Mouse (Mus musculus) stomach, embryonic 14.5 days (tissue): Measurements from ENCODE around the gene Stat4. TPM values are rescaled to one million over a fixed set of nuclear protein-coding genes. Genes with fewer than 3 reads are reported as not detected.
"Not testable (repeated sequence)": the region's sequence is repeated elsewhere in the genome, so short reads cannot be mapped to it uniquely, and the experiment has no call there.

Experiments used
- ATAC-seq: fragments of 200-750 bp; cut with Nextera tagmentation; 2 replicates; pipeline ENCODE4 v1.8.0; 2017; ENCODE audit warnings: low read depth, moderate TSS enrichment; ENCODE audit not compliant: insufficient number of reproducible peaks, insufficient read depth, low FRiP score
- H3K27ac ChIP-seq: fragments of 300-500 bp; sonication (generic); 2 replicates; pipeline ENCODE4 v1.5.1; 2014; ENCODE audit warnings: mild to moderate bottlenecking, low read length, moderate library complexity, mixed read lengths
- H3K27me3 ChIP-seq: fragments of 300-500 bp; sonication (generic); 2 replicates; pipeline ENCODE4 v1.6.1; 2014; ENCODE audit warnings: low read length, control low read depth, mixed read lengths; ENCODE audit not compliant: control insufficient read depth, insufficient read depth
- H3K36me3 ChIP-seq: fragments of 300-500 bp; sonication (generic); 2 replicates; pipeline ENCODE4 v1.6.1; 2014; ENCODE audit warnings: mild to moderate bottlenecking, control low read depth, low read length, moderate library complexity, mixed read lengths; ENCODE audit not compliant: control insufficient read depth, insufficient read depth
- H3K4me1 ChIP-seq: fragments of 300-500 bp; sonication (generic); 2 replicates; pipeline ENCODE4 v1.6.1; 2014; ENCODE audit warnings: low read length, control low read depth, mixed read lengths; ENCODE audit not compliant: control insufficient read depth, insufficient read depth
- H3K4me2 ChIP-seq: fragments of 300-500 bp; sonication (generic); replicated peaks from 2 replicates; pipeline ENCODE4 v1.6.1; 2014; ENCODE audit warnings: low read depth, low read length, control low read depth
- H3K4me3 ChIP-seq: fragments of 300-500 bp; sonication (generic); 2 replicates; pipeline ENCODE4 v1.5.1; 2014; ENCODE audit warnings: low read depth, low read length, control low read depth
- H3K9ac ChIP-seq: fragments of 300-500 bp; sonication (generic); replicated peaks from 2 replicates; pipeline ENCODE4 v1.6.1; 2014; ENCODE audit warnings: low read depth, mild to moderate bottlenecking, control low read depth, low read length, moderate library complexity, mixed read lengths
- H3K9me3 ChIP-seq: fragments of 300-500 bp; sonication (generic); 2 replicates; pipeline ENCODE4 v1.6.1; 2016; ENCODE audit warnings: low read depth, low read length, control low read depth; ENCODE audit not compliant: control insufficient read depth
- WGBS: fragments of 180-500 bp; shearing (Covaris S2); extraction: QIAGEN DNeasy Blood & Tissue Kit; methylation state at CpG from one replicate; pipeline ENCODE4 v1.1.7; 2014; 5-methylcytosine and 5-hydroxymethylcytosine counted together
- polyA plus RNA-seq: library from polyadenylated mRNA; unstranded; fragments of >200 nt; fragmentation: Nextera tagmentation; extraction: Ambion mirVana; gene quantifications from 2 replicates; pipeline ENCODE4 v1.2.1, GENCODE M21; 2014

Gene Stat4
- polyA plus RNA-seq, 1 experiment from 2014 or later = 4.4 TPM

DNA sequence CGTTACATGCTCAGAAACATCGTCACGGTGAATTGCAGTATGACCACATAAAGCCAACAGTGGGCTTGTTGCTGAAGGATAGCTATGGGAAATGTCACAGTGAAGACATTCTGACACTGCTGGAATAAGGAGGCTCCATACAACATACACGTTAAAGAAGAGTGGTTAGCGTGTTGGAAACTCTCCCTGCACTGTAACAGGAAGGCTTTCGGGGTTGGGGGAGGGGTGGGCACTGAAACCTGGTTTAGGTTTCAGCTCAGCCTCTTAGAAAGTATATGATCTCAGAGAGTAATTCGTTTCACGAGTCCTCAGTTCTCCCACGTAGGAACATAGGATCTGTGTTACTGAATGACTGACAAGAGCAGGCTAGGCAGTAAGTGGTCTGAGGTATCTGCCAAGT lies 52.7 kb downstream of the Stat4 start:
- H3K4me1 ChIP-seq = no peaks in the 10 kb centered on the region
- no peaks in the 10 kb centered on the region for H3K27me3 ChIP-seq
- H3K9ac ChIP-seq = no peak overlapping the region
- no peak for ATAC-seq
- no peak overlapping the region for H3K4me3 ChIP-seq
- no peaks in the 10 kb centered on the region for H3K36me3 ChIP-seq
- no peak overlapping the region for H3K4me2 ChIP-seq
- 78% methylated on average over 9 of the region's 9 CpGs for WGBS
- H3K27ac ChIP-seq = no peak overlapping the region
- H3K9me3 ChIP-seq = no peaks in the 10 kb centered on the region

DNA sequence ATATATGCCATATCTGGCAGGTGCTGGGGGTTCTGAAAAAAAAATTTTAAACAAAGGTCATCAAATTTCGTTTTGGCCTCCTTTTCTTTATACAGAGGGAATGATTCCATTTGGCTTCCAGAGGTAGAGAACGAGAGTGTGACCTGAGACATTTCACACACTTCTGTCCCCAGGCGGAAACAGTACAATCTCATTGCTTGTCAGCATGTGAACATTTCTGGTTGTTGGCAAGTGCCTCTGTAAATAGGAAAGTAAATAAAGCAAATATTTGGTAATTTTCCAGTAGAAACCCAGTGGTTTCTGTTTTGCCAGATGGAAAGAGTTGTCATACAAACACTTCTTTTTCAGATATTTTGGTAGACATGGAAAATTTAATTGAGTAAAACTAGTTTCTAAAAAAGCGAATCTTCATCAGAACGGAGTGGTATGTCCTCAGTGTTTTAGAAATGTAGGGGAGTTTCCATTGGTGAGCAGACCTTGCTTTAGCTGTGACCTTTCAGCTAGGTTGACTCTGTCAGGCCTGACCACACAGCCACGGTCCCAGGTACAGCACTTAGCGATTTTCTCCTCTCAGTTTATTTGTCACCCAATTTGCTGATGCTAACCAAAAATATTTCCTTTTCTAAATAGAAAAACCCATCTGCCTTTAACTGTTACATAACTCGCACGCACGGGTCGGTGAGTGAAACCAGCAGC lies 53.6 kb downstream of the Stat4 start:
- H3K36me3 ChIP-seq = no peaks in the 10 kb centered on the region

DNA sequence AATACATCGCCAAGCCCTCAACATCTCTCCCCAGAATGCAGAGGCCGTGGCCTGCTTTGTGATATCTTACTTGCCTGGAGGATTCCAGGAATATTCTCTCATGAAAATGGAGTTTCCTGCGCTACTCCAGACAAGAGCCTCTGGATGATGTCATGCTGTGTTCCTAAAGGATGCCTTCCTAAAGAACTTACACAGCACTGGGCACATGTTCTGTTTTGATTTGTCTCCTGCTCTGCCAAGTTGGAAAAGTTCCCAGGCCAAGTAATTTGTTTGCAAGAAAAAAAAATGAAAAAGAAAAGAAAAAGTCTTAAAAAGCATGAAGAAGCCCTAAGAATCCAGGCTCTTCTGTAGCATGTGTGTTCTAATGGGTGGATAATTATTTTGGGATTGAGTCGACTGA lies 56.2 kb downstream of the Stat4 start:
- 64% methylated on average over 4 of the region's 4 CpGs for WGBS
- Histone ChIP-seq H3K27ac (no peak overlapping the region), H3K9ac (no peak overlapping the region), H3K27me3 (no peaks in the 10 kb centered on the region), H3K4me1 (no peaks in the 10 kb centered on the region), H3K9me3 (no peaks in the 10 kb centered on the region), H3K36me3 (no peaks in the 10 kb centered on the region), H3K4me3 (no peak overlapping the region), H3K4me2 (no peak overlapping the region)
- no peak for ATAC-seq

More for the DNA sequence above, 53.6 kb downstream of the Stat4 start:
- no peaks in the 10 kb centered on the region for H3K27me3 ChIP-seq
- no peak overlapping the region for H3K9ac ChIP-seq
- no peak for ATAC-seq
- H3K9me3 ChIP-seq = no peaks in the 10 kb centered on the region
- WGBS = 80% methylated on average over 11 of the region's 11 CpGs
- no peaks in the 10 kb centered on the region for H3K4me1 ChIP-seq
- no peak overlapping the region for H3K4me2 ChIP-seq
- H3K27ac ChIP-seq = no peak overlapping the region
- no peak overlapping the region for H3K4me3 ChIP-seq

- ATAC-seq, H3K27ac ChIP-seq, H3K9ac ChIP-seq, H3K4me3 ChIP-seq, H3K27me3 ChIP-seq, H3K9me3 ChIP-seq, H3K4me2 ChIP-seq, H3K36me3 ChIP-seq, H3K4me1 ChIP-seq: not testable (repeated sequence)
- whole genome bisulfite sequencing = 90% methylated on average over 10 of the region's 10 CpGs
Measured at GRCm38 (mm10) chr1:52046891-52047290, 59.9 kb downstream of the Stat4 start.

- WGBS = 72% methylated on average over 2 of the region's 2 CpGs
- H3K9ac ChIP-seq = no peak overlapping the region
Measured at GRCm38 (mm10) chr1:52048711-52049110, 61.8 kb downstream of the Stat4 start.

GRCm38 (mm10) chr1:52049827-52050226 lies 62.9 kb downstream of the Stat4 start:
- 91% methylated on average over 3 of the region's 3 CpGs for WGBS
- no peak overlapping the region for H3K27ac ChIP-seq
- no peaks in the 10 kb centered on the region for H3K9me3 ChIP-seq
- no peak overlapping the region for H3K9ac ChIP-seq
- no peak for ATAC-seq
- H3K4me3 ChIP-seq = no peak overlapping the region
- no peaks in the 10 kb centered on the region for H3K36me3 ChIP-seq
- H3K4me2 ChIP-seq = no peak overlapping the region
- H3K4me1 ChIP-seq = no peaks in the 10 kb centered on the region
- H3K27me3 ChIP-seq = no peaks in the 10 kb centered on the region

More at GRCm38 (mm10) chr1:52048711-52049110, 61.8 kb downstream of the Stat4 start:
- no peak for ATAC-seq
- Histone ChIP-seq H3K4me1 (no peaks in the 10 kb centered on the region), H3K36me3 (no peaks in the 10 kb centered on the region), H3K4me2 (no peak overlapping the region), H3K9me3 (no peaks in the 10 kb centered on the region), H3K27ac (no peak overlapping the region), H3K4me3 (no peak overlapping the region), H3K27me3 (no peaks in the 10 kb centered on the region)

GRCm38 (mm10) chr1:52051542-52051941 lies 64.6 kb downstream of the Stat4 start:
- Histone ChIP-seq H3K9ac (no peak overlapping the region), H3K36me3 (no peaks in the 10 kb centered on the region), H3K4me1 (no peaks in the 10 kb centered on the region), H3K27ac (no peak overlapping the region), H3K4me3 (no peak overlapping the region), H3K9me3 (no peaks in the 10 kb centered on the region), H3K4me2 (no peak overlapping the region), H3K27me3 (no peaks in the 10 kb centered on the region)
- 68% methylated on average over 3 of the region's 3 CpGs for WGBS
- ATAC-seq = no peak

DNA sequence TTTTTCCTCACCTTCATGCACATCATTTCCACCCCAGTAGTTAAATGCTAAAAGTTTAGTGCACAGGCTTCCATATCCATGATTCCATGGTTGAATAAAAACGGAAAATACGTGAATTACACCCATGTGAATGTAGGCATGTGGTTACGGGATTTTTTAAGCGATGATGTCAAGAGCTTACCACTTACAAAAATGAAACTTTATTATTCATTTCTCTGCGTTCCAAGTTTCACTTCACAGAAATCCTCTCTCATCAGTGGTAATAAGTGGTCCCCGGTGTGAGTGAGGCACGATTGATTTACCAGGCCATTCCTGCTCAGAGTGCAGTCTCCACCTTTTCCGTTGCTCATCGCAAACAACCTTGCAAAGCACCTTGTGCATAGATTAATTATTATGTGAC lies 66.0 kb downstream of the Stat4 start:
- Histone ChIP-seq H3K27ac (no peak overlapping the region), H3K36me3 (no peaks in the 10 kb centered on the region), H3K9me3 (no peaks in the 10 kb centered on the region), H3K9ac (no peak overlapping the region), H3K4me3 (no peak overlapping the region), H3K27me3 (no peaks in the 10 kb centered on the region), H3K4me2 (no peak overlapping the region), H3K4me1 (no peaks in the 10 kb centered on the region)
- WGBS = 91% methylated on average over 9 of the region's 9 CpGs
- ATAC-seq = no peak

- 84% methylated on average over 4 of the region's 4 CpGs for WGBS
- no peak overlapping the region for H3K4me2 ChIP-seq
- H3K27me3 ChIP-seq = no peaks in the 10 kb centered on the region
- no peak overlapping the region for H3K9ac ChIP-seq
- H3K9me3 ChIP-seq = no peaks in the 10 kb centered on the region
- no peaks in the 10 kb centered on the region for H3K4me1 ChIP-seq
- H3K4me3 ChIP-seq = no peak overlapping the region
- no peak for ATAC-seq
- no peak overlapping the region for H3K27ac ChIP-seq
- H3K36me3 ChIP-seq = no peaks in the 10 kb centered on the region
Measured at GRCm38 (mm10) chr1:52055947-52056346, 69.0 kb downstream of the Stat4 start.
